Mouse (Mus musculus) CH12.LX (cell line): ENCODE data around the gene Anks1.

Experiments used
- CTCF ChIP-seq, 2 experiments: IDR thresholded peaks in 1 of 2; conservative IDR thresholded peaks in 1 of 2; 2 replicates each; pipeline ENCODE4 v1.5.1; 2011 to 2012; ENCODE audit warnings: low read depth in 2 of 2, low read length in 2 of 2, improper control_type of control experiment in 1 of 2, inconsistent platforms in 1 of 2, mild to moderate bottlenecking in 1 of 2, moderate library complexity in 1 of 2
- E2F4 ChIP-seq: IDR thresholded peaks from 2 replicates; pipeline ENCODE4 v1.6.1; 2011; ENCODE audit warnings: low read depth, low read length, improper control_type of control experiment; ENCODE audit not compliant: insufficient replicate concordance
- ELF1 ChIP-seq: IDR thresholded peaks from 2 replicates; pipeline ENCODE4 v1.6.1; 2014; ENCODE audit warnings: low read depth, mild to moderate bottlenecking, inconsistent platforms, low read length, improper control_type of control experiment
- EP300 ChIP-seq: IDR thresholded peaks from 2 replicates; pipeline ENCODE4 v1.6.1; 2011; ENCODE audit warnings: low read length, improper control_type of control experiment
- MAFK ChIP-seq: IDR thresholded peaks from 2 replicates; pipeline ENCODE4 v1.6.1; 2011; ENCODE audit warnings: low read length, improper control_type of control experiment; ENCODE audit not compliant: insufficient replicate concordance
- MEF2A ChIP-seq: IDR thresholded peaks from 2 replicates; pipeline ENCODE4 v1.6.1; 2014; ENCODE audit warnings: low read depth, mild to moderate bottlenecking, inconsistent platforms, low read length, improper control_type of control experiment, borderline replicate concordance
- RAD21 ChIP-seq: IDR thresholded peaks from 2 replicates; pipeline ENCODE4 v1.6.1; 2011; ENCODE audit warnings: low read depth, mild to moderate bottlenecking, low read length, improper control_type of control experiment, moderate library complexity
- TCF12 ChIP-seq: IDR thresholded peaks from 2 replicates; pipeline ENCODE4 v1.6.1; 2014; ENCODE audit warnings: low read depth, mild to moderate bottlenecking, inconsistent platforms, low read length, improper control_type of control experiment

- TF ChIP-seq E2F4 (no peak), CTCF (conservative IDR thresholded peaks at IDR 0.05 in 1 of 2, IDR thresholded peaks at IDR 0.05 in 1 of 2; ENCODE audit: low read depth in 2 of 2, low read length in 2 of 2) (no peak), EP300 (no peak), TCF12 (no peak), MEF2A (no peak), ELF1 (no peak), RAD21 (no peak), MAFK (no peak)
Measured at GRCm38 (mm10) chr17:28097308-28097707, 188.2 kb downstream of the Anks1 start.
